Mouse (Mus musculus) MEL (cell line): ENCODE measurements around the gene St6galnac3. TPM values are rescaled to one million over a fixed set of nuclear protein-coding genes. Genes with fewer than 3 reads are reported as not detected.

Experiments
- DNase-seq: peaks from one replicate; pipeline ENCODE4 v3.0.0; 2011; ENCODE audit warnings: low read depth, low spot score
- H3K27ac ChIP-seq: 2 replicates; pipeline ENCODE4 v1.5.1; 2012; ENCODE audit warnings: low read depth, mild to moderate bottlenecking, control low read depth, low read length, moderate library complexity; ENCODE audit not compliant: control insufficient read depth
- H3K27me3 ChIP-seq, 2 experiments: fragments of 150-350 bp in 1 of 2; sonication (generic) in 1 of 2; 2 replicates each; pipeline ENCODE4 v1.6.1; 2012; ENCODE audit warnings: low read length in 2 of 2, mild to moderate bottlenecking in 2 of 2, improper control_type of control experiment in 1 of 2, moderate library complexity in 1 of 2; ENCODE audit not compliant: insufficient read depth in 2 of 2, control insufficient read depth in 1 of 2
- H3K36me3 ChIP-seq, 2 experiments: 2 replicates each; pipeline ENCODE4 v1.6.1; 2012 to 2014; ENCODE audit warnings: low read length in 2 of 2, improper control_type of control experiment in 1 of 2, inconsistent platforms in 1 of 2, mild to moderate bottlenecking in 1 of 2; ENCODE audit not compliant: insufficient read depth in 2 of 2, control insufficient read depth in 1 of 2
- H3K4me1 ChIP-seq, 2 experiments: fragments of 150-350 bp in 1 of 2; sonication (generic) in 1 of 2; 2 replicates each; pipeline ENCODE4 v1.6.1; 2012; ENCODE audit warnings: low read length in 2 of 2, improper control_type of control experiment in 1 of 2, mild to moderate bottlenecking in 1 of 2; ENCODE audit not compliant: insufficient read depth in 2 of 2, control insufficient read depth in 1 of 2
- H3K4me3 ChIP-seq, 2 experiments: fragments of 150-350 bp in 1 of 2; sonication (generic) in 1 of 2; 2 replicates each; pipeline ENCODE4 v1.5.1; 2012; ENCODE audit warnings: low read depth in 2 of 2, low read length in 2 of 2, mild to moderate bottlenecking in 2 of 2, moderate library complexity in 2 of 2, control low read depth in 1 of 2, improper control_type of control experiment in 1 of 2; ENCODE audit not compliant: control insufficient read depth in 1 of 2, insufficient read depth in 1 of 2
- H3K79me2 ChIP-seq: 2 replicates; pipeline ENCODE4 v1.6.1; 2012; ENCODE audit warnings: mild to moderate bottlenecking, low read length, moderate library complexity; ENCODE audit not compliant: control insufficient read depth, poor library complexity, insufficient read depth
- H3K9ac ChIP-seq: 2 replicates; pipeline ENCODE4 v1.6.1; 2012; ENCODE audit warnings: low read depth, mild to moderate bottlenecking, control low read depth, low read length, moderate library complexity; ENCODE audit not compliant: control insufficient read depth, poor library complexity, severe bottlenecking
- H3K9me3 ChIP-seq: fragments of 150-350 bp; sonication (generic); replicated peaks from 2 replicates; pipeline ENCODE4 v1.6.1; 2012; ENCODE audit warnings: mild to moderate bottlenecking, low read length, improper control_type of control experiment, moderate library complexity; ENCODE audit not compliant: insufficient read depth
- BHLHE40 ChIP-seq: IDR thresholded peaks from 2 replicates; pipeline ENCODE4 v1.6.1; 2012; ENCODE audit warnings: low read depth, mild to moderate bottlenecking, inconsistent platforms, low read length, improper control_type of control experiment, borderline replicate concordance
- CHD1 ChIP-seq: IDR thresholded peaks from 2 replicates; pipeline ENCODE4 v1.6.1; 2012; ENCODE audit warnings: low read depth, mild to moderate bottlenecking, inconsistent platforms, low read length, improper control_type of control experiment
- CHD2 ChIP-seq: IDR thresholded peaks from 2 replicates; pipeline ENCODE4 v1.6.1; 2011; ENCODE audit warnings: low read length, improper control_type of control experiment
- CTCF ChIP-seq, 3 experiments: IDR thresholded peaks in 2 of 3; conservative IDR thresholded peaks in 1 of 3; 2 replicates each; pipeline ENCODE4 v1.5.1; 2011 to 2012; ENCODE audit warnings: low read length in 3 of 3, low read depth in 2 of 3, mild to moderate bottlenecking in 2 of 3, improper control_type of control experiment in 1 of 3, inconsistent platforms in 1 of 3, mixed read lengths in 1 of 3, moderate library complexity in 1 of 3; ENCODE audit not compliant: control insufficient read depth in 1 of 3, insufficient read depth in 1 of 3, poor library complexity in 1 of 3, severe bottlenecking in 1 of 3
- ELF1 ChIP-seq: IDR thresholded peaks from 2 replicates; pipeline ENCODE4 v1.6.1; 2014; ENCODE audit warnings: low read depth, mild to moderate bottlenecking, inconsistent platforms, low read length, improper control_type of control experiment, moderate library complexity
- EP300 ChIP-seq, 2 experiments: IDR thresholded peaks; 2 replicates each; pipeline ENCODE4 v1.6.1; 2011; ENCODE audit warnings: improper control_type of control experiment in 2 of 2, low read length in 2 of 2, low read depth in 1 of 2, mild to moderate bottlenecking in 1 of 2
- GATA1 ChIP-seq: IDR thresholded peaks from 2 replicates; pipeline ENCODE4 v1.6.1; 2011; ENCODE audit warnings: low read depth, low read length, improper control_type of control experiment
- HCFC1 ChIP-seq: IDR thresholded peaks from 2 replicates; pipeline ENCODE4 v1.6.1; 2012; ENCODE audit warnings: low read depth, mild to moderate bottlenecking, inconsistent platforms, low read length, improper control_type of control experiment, moderate library complexity
- KAT2A ChIP-seq: conservative IDR thresholded peaks from 2 replicates; pipeline ENCODE4 v1.6.1; 2012; ENCODE audit warnings: low read depth, low read length, improper control_type of control experiment, inconsistent platforms
- MAFK ChIP-seq: IDR thresholded peaks from 2 replicates; pipeline ENCODE4 v1.6.1; 2011; ENCODE audit warnings: low read depth, mild to moderate bottlenecking, low read length, improper control_type of control experiment, borderline replicate concordance
- MAZ ChIP-seq: IDR thresholded peaks from 2 replicates; pipeline ENCODE4 v1.6.1; 2012; ENCODE audit warnings: low read depth, mild to moderate bottlenecking, inconsistent platforms, low read length, improper control_type of control experiment
- MEF2A ChIP-seq: IDR thresholded peaks from 2 replicates; pipeline ENCODE4 v1.6.1; 2014; ENCODE audit warnings: low read depth, mild to moderate bottlenecking, inconsistent platforms, low read length, improper control_type of control experiment; ENCODE audit not compliant: poor library complexity, insufficient replicate concordance, severe bottlenecking; ENCODE audit errors: extremely low read depth
- MXI1 ChIP-seq: IDR thresholded peaks from 2 replicates; pipeline ENCODE4 v1.6.1; 2011; ENCODE audit warnings: mild to moderate bottlenecking, low read depth, low read length, improper control_type of control experiment
- MYB ChIP-seq: IDR thresholded peaks from 2 replicates; pipeline ENCODE4 v1.6.1; 2011; ENCODE audit warnings: mild to moderate bottlenecking, low read depth, low read length, improper control_type of control experiment
- MYC ChIP-seq: IDR thresholded peaks from 2 replicates; pipeline ENCODE4 v1.6.1; 2011; ENCODE audit warnings: low read depth, mild to moderate bottlenecking, low read length, improper control_type of control experiment, moderate library complexity
- NELFE ChIP-seq: IDR thresholded peaks from 2 replicates; pipeline ENCODE4 v1.6.1; 2011; ENCODE audit warnings: low read depth, low read length, improper control_type of control experiment
- POLR2A ChIP-seq, 2 experiments: IDR thresholded peaks; 2 replicates each; pipeline ENCODE4 v1.6.1; 2011 to 2012; ENCODE audit warnings: low read length in 2 of 2, mild to moderate bottlenecking in 2 of 2, control low read depth in 1 of 2, improper control_type of control experiment in 1 of 2, low read depth in 1 of 2, moderate library complexity in 1 of 2; ENCODE audit not compliant: control insufficient read depth in 1 of 2, insufficient read depth in 1 of 2, poor library complexity in 1 of 2
- POLR2AphosphoS2 ChIP-seq: IDR thresholded peaks from 2 replicates; pipeline ENCODE4 v1.6.1; 2011; ENCODE audit warnings: low read length, improper control_type of control experiment
- POLR2AphosphoS5 ChIP-seq: IDR thresholded peaks from 2 replicates; pipeline ENCODE4 v1.6.1; 2012; ENCODE audit warnings: low read depth, borderline replicate concordance, mild to moderate bottlenecking, inconsistent platforms, low read length, moderate library complexity, mixed read lengths
- RAD21 ChIP-seq: IDR thresholded peaks from 2 replicates; pipeline ENCODE4 v1.6.1; 2011; ENCODE audit warnings: mild to moderate bottlenecking, low read depth, low read length, improper control_type of control experiment
- RCOR1 ChIP-seq: IDR thresholded peaks from 2 replicates; pipeline ENCODE4 v1.6.1; 2012; ENCODE audit warnings: low read depth, mild to moderate bottlenecking, inconsistent platforms, low read length, improper control_type of control experiment
- SIN3A ChIP-seq: IDR thresholded peaks from 2 replicates; pipeline ENCODE4 v1.6.1; 2012; ENCODE audit warnings: low read length, improper control_type of control experiment, inconsistent platforms
- TCF12 ChIP-seq: IDR thresholded peaks from 2 replicates; pipeline ENCODE4 v1.6.1; 2014; ENCODE audit warnings: low read depth, mild to moderate bottlenecking, inconsistent platforms, low read length, improper control_type of control experiment, moderate library complexity
- USF1 ChIP-seq: IDR thresholded peaks from 2 replicates; pipeline ENCODE4 v1.6.1; 2014; ENCODE audit warnings: low read depth, mild to moderate bottlenecking, inconsistent platforms, low read length, improper control_type of control experiment, moderate library complexity
- ZC3H11A ChIP-seq: IDR thresholded peaks from 2 replicates; pipeline ENCODE4 v1.6.1; 2012; ENCODE audit warnings: low read depth, mild to moderate bottlenecking, inconsistent platforms, low read length, improper control_type of control experiment
- ZMIZ1 ChIP-seq: IDR thresholded peaks from 2 replicates; pipeline ENCODE4 v1.6.1; 2012; ENCODE audit warnings: low read depth, mild to moderate bottlenecking, inconsistent platforms, low read length, improper control_type of control experiment, moderate library complexity
- ZNF384 ChIP-seq: IDR thresholded peaks from 2 replicates; pipeline ENCODE4 v1.6.1; 2012; ENCODE audit warnings: low read depth, mild to moderate bottlenecking, inconsistent platforms, low read length, improper control_type of control experiment
- polyA plus RNA-seq, 2 experiments: library from polyadenylated mRNA; stranded (reverse) in 1 of 2; unstranded in 1 of 2; fragments of >175 nt in 1 of 2; fragments of >200 nt in 1 of 2; gene quantifications; 2 replicates each; pipeline versions ENCODE4 v1.2.1 to v1.2.4; 2012; ENCODE audit warnings: low replicate concordance in 2 of 2, low read depth in 1 of 2; ENCODE audit not compliant: insufficient read length in 2 of 2, insufficient read depth in 1 of 2, missing spikeins in 1 of 2
- total RNA-seq: library from RNA; depleted of rRNA; stranded (reverse); fragments of 300-350 nt; gene quantifications from 2 replicates; pipeline ENCODE4 v1.2.3, GENCODE M21; 2012

Gene St6galnac3
- total and polyA plus RNA-seq, 3 experiments, result 7.8 to 11.4 TPM; not detected in 1

GRCm38 (mm10) chr3:153606331-153606730, 118.6 kb downstream of the St6galnac3 start:
- Histone ChIP-seq H3K79me2 (no peaks in the 10 kb centered on the region), H3K27ac (no peak overlapping the region), H3K36me3 (no peaks in the 10 kb centered on the region), H3K4me1 (no peaks in the 10 kb centered on the region), H3K9me3 (no peaks in the 10 kb centered on the region), H3K9ac (no peak overlapping the region), H3K27me3 (no peaks in the 10 kb centered on the region), H3K4me3 (no peak overlapping the region)
- TF ChIP-seq CHD1 (no peak), POLR2AphosphoS2 (no peak), ZMIZ1 (no peak), SIN3A (no peak), MAZ (no peak), GATA1 (no peak), KAT2A (no peak), HCFC1 (no peak), NELFE (no peak), CHD2 (no peak), ZNF384 (no peak), MXI1 (no peak), MYB (no peak), ZC3H11A (no peak), ELF1 (no peak), CTCF (IDR thresholded peaks at IDR 0.05 in 2 of 3, conservative IDR thresholded peaks at IDR 0.05 in 1 of 3; ENCODE audit: control insufficient read depth in 1 of 3, insufficient read depth in 1 of 3, low read depth in 2 of 3, low read length in 3 of 3, poor library complexity in 1 of 3, severe bottlenecking in 1 of 3) (no peak), MAFK (no peak), MYC (no peak), RAD21 (no peak), POLR2AphosphoS5 (no peak)
- DNase-seq, result no peak

GRCm38 (mm10) chr3:153605767-153606098, 119.2 kb downstream of the St6galnac3 start:
- no peak for DNase-seq
- Histone ChIP-seq H3K36me3 (no peaks in the 10 kb centered on the region), H3K4me1 (no peaks in the 10 kb centered on the region), H3K79me2 (no peaks in the 10 kb centered on the region), H3K4me3 (no peak overlapping the region), H3K27me3 (no peaks in the 10 kb centered on the region), H3K27ac (no peak overlapping the region), H3K9ac (no peak overlapping the region), H3K9me3 (no peaks in the 10 kb centered on the region)
- TF ChIP-seq ZC3H11A (no peak), KAT2A (no peak), ZNF384 (no peak), POLR2A (IDR thresholded peaks at IDR 0.05; ENCODE audit: control insufficient read depth in 1 of 2, insufficient read depth in 1 of 2, low read depth in 1 of 2, low read length in 2 of 2, poor library complexity in 1 of 2) (no peak), TCF12 (no peak), MEF2A (no peak), RAD21 (no peak), EP300 (IDR thresholded peaks at IDR 0.05; ENCODE audit: low read depth in 1 of 2, low read length in 2 of 2) (no peak), SIN3A (no peak), RCOR1 (no peak), USF1 (no peak), CHD2 (no peak), POLR2AphosphoS2 (no peak), BHLHE40 (no peak)
